Mouse (Mus musculus) limb, embryonic 12.5 days (tissue): Measurements from ENCODE around the gene Tagln. TPM values are rescaled to one million over a fixed set of nuclear protein-coding genes. Genes with fewer than 3 reads are reported as not detected.

Experiments used
- ATAC-seq: fragments of 200-750 bp; cut with Nextera tagmentation; 2 replicates; pipeline ENCODE4 v1.8.0; 2017; ENCODE audit warnings: low read depth, moderate TSS enrichment; ENCODE audit not compliant: insufficient number of reproducible peaks, insufficient read depth, low FRiP score, low TSS enrichment
- H3K27ac ChIP-seq: fragments of 300-500 bp; sonication (generic); 2 replicates; pipeline ENCODE4 v1.5.1; 2016; ENCODE audit warnings: mild to moderate bottlenecking, moderate library complexity
- H3K27me3 ChIP-seq: fragments of 300-500 bp; sonication (generic); 2 replicates; pipeline ENCODE4 v1.6.1; 2016; ENCODE audit warnings: mild to moderate bottlenecking, moderate library complexity
- H3K36me3 ChIP-seq: fragments of 300-500 bp; sonication (generic); 2 replicates; pipeline ENCODE4 v1.6.1; 2016; ENCODE audit warnings: mild to moderate bottlenecking, moderate library complexity
- H3K4me1 ChIP-seq: fragments of 300-500 bp; sonication (generic); replicated peaks from 2 replicates; pipeline ENCODE4 v1.6.1; 2016
- H3K4me2 ChIP-seq: fragments of 300-500 bp; sonication (generic); 2 replicates; pipeline ENCODE4 v1.6.1; 2016; ENCODE audit warnings: mild to moderate bottlenecking, moderate library complexity
- H3K4me3 ChIP-seq: fragments of 300-500 bp; sonication (generic); replicated peaks from 2 replicates; pipeline ENCODE4 v1.5.1; 2016; ENCODE audit warnings: mild to moderate bottlenecking
- H3K9ac ChIP-seq: fragments of 300-500 bp; sonication (generic); replicated peaks from 2 replicates; pipeline ENCODE4 v1.6.1; 2016; ENCODE audit warnings: mild to moderate bottlenecking, moderate library complexity
- H3K9me3 ChIP-seq: fragments of 300-500 bp; sonication (generic); 2 replicates; pipeline ENCODE4 v1.6.1; 2016; ENCODE audit warnings: mild to moderate bottlenecking, moderate library complexity
- microRNA-seq: library from miRNA; unstranded; fragments of <30 nt; microRNA quantifications from one replicate; pipeline ENCODE4, GENCODE M21; 2017
- polyA plus RNA-seq: library from polyadenylated mRNA; unstranded; fragments of >200 nt; fragmentation: Nextera tagmentation; extraction: Ambion mirVana; gene quantifications from 2 replicates; pipeline ENCODE4 v1.2.1, GENCODE M21; 2016

The Tagln gene
- polyA plus RNA-seq, 1 experiment from 2014 or later, result 7.5 TPM

DNA sequence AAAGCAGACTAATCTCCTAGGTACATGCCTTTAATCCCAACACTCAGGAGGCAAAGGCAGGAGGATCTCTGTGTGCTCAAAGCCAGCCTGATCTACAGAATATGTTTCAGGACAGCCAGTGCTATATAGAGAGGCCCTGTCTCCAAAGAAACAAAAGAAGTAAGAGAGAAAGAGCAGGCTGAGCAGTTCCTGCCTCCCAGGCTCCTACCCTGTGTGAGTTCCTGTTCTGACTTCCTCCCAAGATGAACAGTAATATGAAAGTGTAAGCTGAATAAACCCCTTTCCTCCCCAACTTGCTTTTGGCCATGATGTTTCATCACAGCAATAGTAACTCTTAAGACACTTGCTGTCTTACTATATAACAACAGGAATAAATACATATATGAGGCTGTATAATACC, 42.2 kb downstream of the Tagln start:
- Histone ChIP-seq H3K9ac (no peak overlapping the region), H3K9me3 (no peaks in the 10 kb centered on the region), H3K4me3 (no peak overlapping the region), H3K36me3 (peaks cover 94% of the 10 kb centered on the region), H3K27me3 (no peaks in the 10 kb centered on the region), H3K4me1 (no peaks in the 10 kb centered on the region), H3K4me2 (no peak overlapping the region), H3K27ac (no peak overlapping the region)
- ATAC-seq, result no peak

Small RNAs within 50 kb of the gene (microRNA-seq; reads per million reads assigned to microRNA genes)
- not detected for gene Mir7087

Other genes with a start within 250 kb of the Tagln start
- 23.6 and 26.2 TPM in 2 replicates for gene Cep164, start 107.4 kb downstream of the Tagln start, polyA plus RNA-seq
- gene Bace1, start 97.5 kb downstream of the Tagln start, polyA plus RNA-seq, result 27.3 and 28.3 TPM in 2 replicates
- gene Pcsk7, start 29.6 kb downstream of the Tagln start, polyA plus RNA-seq, result 22.6 and 23.9 TPM in 2 replicates
- 57.9 and 61.7 TPM in 2 replicates for gene Rnf214, start 29.1 kb downstream of the Tagln start, polyA plus RNA-seq
- gene Sidt2, start 19.2 kb upstream of the Tagln start, polyA plus RNA-seq, result 34.5 and 38.4 TPM in 2 replicates
- gene Pafah1b2, start 76.6 kb upstream of the Tagln start, polyA plus RNA-seq, result 220 and 234 TPM in 2 replicates
- 12.0 and 12.6 TPM in 2 replicates for gene Sik3, start 76.8 kb upstream of the Tagln start, polyA plus RNA-seq